Mouse (Mus musculus) kidney, postnatal 10 days (tissue): ENCODE measurements around the gene Xpr1.
"Not testable (repeated sequence)": the region's sequence is repeated elsewhere in the genome, so short reads cannot be mapped to it uniquely, and the experiment has no call there.

ENCODE experiments used
- DNase-seq: peaks from one replicate; pipeline ENCODE4 v3.0.0; 2021; ENCODE audit warnings: mixed read lengths

Xpr1 gene

GRCm38 (mm10) chr1:155320091-155320833 is 97.0 kb downstream of the Xpr1 start:
- DNase-seq = no peak

DNA sequence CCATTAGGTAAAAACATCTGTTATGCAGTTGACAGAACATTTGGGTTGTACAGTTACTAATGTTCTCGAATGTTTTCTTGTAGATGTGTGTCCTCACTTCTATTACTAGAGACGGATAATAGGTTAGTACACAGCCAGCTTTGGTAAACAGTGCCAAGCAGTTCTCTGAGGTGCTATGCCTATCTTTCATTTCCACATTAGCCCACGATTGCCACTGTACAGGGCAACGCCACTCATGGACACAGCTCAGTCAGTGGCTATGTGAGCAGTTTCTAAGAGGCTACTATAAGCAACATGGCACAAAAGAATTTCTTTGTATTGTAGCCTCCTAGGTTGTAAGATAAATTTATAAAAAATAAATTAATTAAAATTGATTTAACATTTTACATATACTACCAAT is 97.7 kb downstream of the Xpr1 start:
- no peak for DNase-seq

GRCm38 (mm10) chr1:155311672-155312071 is 105.5 kb downstream of the Xpr1 start:
- no peak for DNase-seq

GRCm38 (mm10) chr1:155306879-155307278 is 110.3 kb downstream of the Xpr1 start:
- no peak for DNase-seq

GRCm38 (mm10) chr1:155303402-155303801 is 113.8 kb downstream of the Xpr1 start:
- DNase-seq = no peak

GRCm38 (mm10) chr1:155297615-155298014 is 119.6 kb downstream of the Xpr1 start:
- no peak for DNase-seq

- no peak for DNase-seq
Observed at GRCm38 (mm10) chr1:155297203-155297602, 120.0 kb downstream of the Xpr1 start.

GRCm38 (mm10) chr1:155293446-155293845 is 123.8 kb downstream of the Xpr1 start:
- DNase-seq = peak; percentile 21

- DNase-seq = no peak
Observed at GRCm38 (mm10) chr1:155289411-155289810, 127.8 kb downstream of the Xpr1 start.

- DNase-seq = no peak
Observed at GRCm38 (mm10) chr1:155288033-155288432, 129.2 kb downstream of the Xpr1 start.

GRCm38 (mm10) chr1:155283808-155284207 is 133.4 kb downstream of the Xpr1 start:
- DNase-seq = no peak

DNA sequence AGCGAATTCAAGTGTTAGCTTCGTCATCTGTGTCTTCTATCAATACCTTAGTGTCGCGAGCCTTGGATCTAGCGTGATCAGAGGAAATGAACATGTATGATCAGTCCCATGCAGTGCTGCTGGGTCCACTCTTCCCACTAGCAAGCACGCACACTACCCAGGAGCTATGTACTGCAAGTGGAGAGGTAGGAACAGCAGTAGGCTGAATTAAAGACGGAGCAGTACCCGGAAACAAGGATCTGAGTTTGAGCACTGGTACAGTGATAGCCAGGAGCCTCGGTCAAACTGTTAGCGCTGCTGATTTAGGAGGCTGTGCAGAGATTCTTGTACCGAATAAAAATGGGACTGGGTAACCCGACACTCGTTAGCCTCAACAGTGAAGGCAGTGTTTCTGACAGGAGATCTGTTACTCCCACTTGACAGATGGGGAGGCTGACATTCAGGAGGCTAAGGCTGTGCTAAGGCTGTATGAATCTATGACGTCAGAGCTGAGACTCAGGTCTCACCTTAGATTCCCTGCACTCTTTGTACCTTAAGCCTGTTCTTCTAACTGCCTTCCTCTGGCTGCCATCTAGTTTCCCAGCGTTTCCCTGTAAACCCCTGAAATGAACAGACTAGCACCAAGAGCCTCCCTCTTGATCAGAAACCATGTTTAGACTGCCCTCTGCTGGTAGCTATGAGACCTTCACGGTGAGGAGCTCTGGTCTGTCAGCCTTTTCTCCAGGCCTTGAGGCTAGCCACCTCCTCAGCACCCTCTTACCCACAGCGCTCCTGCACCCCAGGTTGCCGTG is 136.0 kb downstream of the Xpr1 start:
- DNase-seq = peak; percentile 83

- DNase-seq = no peak
Observed at GRCm38 (mm10) chr1:155280306-155280705, 136.9 kb downstream of the Xpr1 start.

GRCm38 (mm10) chr1:155276381-155277033 is 140.7 kb downstream of the Xpr1 start:
- no peak for DNase-seq

DNA sequence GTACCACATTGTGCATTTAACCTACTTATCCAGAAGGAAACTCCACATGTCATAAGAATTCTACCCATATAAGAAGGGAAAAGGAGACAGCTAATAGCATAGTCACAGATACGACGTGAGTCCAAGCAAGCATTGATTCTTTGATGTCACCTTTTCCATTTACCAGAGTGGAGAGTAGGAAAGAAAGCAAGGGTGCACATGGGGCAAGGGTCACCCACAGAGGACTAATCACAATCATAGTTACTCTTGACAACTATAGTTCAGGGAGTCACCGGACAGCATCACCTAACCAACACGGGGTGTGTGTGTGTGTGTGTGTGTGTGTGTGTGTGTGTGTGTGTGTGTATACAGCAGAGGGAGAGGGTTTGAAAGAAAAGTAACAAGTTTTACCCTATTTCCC is 141.4 kb downstream of the Xpr1 start:
- DNase-seq = no peak

DNA sequence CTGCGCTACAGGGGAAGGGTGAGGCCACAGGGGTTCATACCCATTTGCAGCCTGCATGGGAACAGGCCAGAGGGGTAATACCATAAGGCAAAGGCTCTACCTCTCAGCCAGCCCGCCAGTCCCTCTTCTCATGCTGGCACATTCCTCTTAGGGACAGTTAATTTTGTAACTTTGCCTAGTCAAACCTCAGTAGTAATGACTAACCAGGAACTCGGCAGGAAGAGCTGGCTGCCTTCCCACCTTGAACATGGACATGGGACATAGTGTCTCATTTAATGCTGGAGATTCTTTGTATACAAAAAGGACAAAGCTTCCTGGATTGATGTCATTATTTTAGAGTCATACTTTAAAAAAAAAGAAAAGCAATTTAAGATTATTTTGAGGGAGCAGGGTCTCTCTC is 142.2 kb downstream of the Xpr1 start:
- DNase-seq = peak; percentile 74

DNA sequence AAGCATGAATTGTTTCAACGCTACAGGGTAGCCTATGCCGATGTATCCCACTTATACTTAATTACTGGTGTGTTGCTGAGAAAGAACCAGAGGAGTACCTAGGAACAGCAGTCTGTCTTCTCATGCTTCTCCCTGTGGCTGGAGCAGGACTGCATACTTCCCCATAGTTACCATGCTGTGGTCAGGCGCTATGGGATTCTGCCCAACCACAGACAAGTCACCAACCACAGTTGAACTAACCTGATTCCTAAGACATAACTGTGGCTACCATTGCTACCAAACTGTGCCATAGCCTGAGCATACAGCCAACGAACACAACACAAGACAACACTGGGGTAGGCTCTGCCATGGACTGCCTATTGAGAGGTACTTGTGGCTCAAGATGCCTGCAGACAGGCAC is 144.3 kb downstream of the Xpr1 start:
- no peak for DNase-seq

DNA sequence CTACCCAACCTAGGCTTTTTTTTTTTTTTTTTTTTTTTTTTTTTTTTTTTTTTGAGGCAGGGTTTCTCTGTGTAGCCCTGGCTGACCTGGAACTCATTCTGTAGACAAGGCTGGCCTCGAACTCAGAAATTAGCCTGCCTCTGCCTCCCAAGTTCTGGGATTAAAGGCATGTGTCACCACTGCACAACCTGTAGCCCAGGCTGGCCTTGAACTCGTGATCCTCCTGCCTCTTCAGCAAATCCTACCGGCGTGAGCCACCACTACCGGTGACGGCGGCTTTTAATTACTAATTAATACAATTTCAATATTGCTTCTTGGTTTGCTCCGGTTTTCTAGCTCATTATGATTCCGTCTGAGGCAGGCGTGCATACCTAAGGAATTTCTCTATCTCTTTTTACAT is 154.7 kb downstream of the Xpr1 start:
- DNase-seq = not testable (repeated sequence)

DNA sequence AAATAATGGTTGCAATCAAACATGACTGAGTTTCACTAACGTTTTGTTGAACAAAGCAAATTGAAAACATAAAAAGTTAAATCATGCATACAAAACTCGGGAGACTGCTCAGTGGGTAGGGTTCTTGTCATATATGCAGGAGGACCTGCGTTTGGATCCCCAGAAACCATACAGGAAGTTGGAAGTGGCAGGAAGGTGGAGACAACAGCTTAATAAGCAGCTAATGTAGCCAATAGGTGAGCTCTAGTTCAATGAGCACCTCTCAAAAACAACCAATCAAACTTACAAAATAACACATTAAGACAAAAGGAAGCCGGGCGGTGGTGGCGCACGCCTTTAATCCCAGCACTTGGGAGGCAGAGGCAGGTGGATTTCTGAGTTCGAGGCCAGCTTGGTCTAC is 162.9 kb downstream of the Xpr1 start:
- DNase-seq = peak; percentile 1

DNA sequence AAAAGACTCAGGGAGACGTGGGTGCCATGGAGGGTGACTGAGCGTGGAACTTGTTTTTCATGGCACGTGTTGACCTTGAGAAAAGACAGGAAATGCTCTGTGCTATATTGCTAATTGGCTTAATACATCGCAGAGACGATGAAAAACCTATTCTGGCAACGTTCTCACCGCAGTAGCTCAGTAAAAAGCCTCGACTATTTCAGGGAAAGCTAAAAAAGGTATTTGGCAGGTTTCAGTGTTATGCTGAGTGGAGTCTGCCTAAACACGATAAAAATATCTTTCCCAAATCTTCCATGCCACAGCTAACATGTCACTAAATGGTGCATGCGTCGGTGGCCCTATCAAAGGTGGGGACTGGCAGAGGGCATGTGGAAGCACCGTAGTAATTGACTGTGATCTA is 164.1 kb downstream of the Xpr1 start:
- peak; percentile 0 for DNase-seq

DNA sequence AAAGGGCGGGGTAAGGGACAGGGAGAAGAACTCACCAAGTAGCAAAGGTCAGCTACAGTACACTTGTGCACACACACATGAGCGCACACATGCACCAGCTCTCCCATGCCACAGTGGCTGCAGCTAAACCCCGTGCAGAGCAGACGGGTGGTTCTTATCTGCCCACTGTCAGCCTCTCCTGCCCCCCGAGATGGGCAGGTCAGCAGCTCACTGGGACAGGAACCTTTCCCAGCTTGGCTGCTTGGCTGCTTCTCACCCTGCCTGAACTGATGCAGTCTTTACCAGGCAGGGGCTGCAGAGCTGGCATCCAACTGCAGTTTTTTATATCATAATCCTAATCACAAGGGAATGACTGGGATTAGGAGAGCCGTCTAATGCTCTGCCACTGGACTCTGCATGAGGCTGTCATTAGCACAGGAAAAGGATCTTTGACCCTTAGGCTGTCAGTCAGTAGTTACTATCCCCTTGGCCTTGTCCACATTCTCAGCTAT is 164.5 kb downstream of the Xpr1 start:
- peak; percentile 30 for DNase-seq

DNA sequence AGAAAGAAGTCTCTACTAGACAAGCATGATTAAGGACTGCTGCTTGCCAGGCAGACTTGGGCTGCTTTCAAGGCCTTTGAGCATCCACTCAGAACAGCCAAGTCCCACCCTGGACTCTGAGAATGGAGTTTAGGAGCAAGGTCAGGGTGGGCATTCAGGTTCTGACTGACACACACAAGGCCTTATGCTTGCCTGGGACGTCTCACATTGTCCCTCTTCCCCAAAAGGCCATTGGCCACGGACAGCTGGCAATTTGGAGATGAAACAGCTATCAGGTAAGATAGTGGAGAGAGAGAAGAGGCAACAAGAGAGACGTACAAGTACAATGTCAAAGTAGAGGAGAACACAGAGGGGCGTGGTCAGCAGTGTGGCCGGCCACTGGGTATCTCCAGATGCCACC is 165.6 kb downstream of the Xpr1 start:
- no peak for DNase-seq

DNA sequence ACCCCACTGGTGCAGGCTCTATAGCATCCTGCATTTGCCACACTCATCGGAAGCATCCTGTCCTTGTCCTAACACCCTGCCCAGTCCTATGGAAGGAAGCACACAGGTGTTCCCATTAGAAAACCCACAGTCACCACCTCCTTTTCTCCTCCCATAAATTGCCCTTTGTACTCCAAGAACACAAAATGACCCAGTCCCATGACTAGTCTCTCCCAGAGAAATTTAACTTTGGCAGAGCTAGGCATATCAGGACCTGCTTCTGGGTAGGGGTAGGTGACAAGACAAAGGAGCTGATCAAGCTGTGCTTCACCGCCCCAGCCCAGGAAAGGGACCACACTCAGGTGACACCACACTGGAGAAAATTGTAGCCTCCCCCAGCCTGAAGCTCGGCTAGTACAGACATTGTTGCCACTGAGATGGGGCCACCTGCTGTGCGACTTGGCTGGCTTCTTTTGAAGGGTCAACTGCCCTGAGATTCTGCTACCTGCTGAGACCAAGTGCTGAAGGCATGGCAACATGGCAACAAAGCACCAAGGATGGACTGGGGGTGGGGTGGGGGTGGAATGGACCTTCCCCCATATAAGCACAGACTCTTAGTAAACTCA is 166.6 kb downstream of the Xpr1 start:
- DNase-seq = no peak
